Mouse (Mus musculus): ENCODE measurements around the gene Hsf4. TPM values are rescaled to one million over a fixed set of nuclear protein-coding genes. Genes with fewer than 3 reads are reported as not detected.
A peak's percentile ranks its signal among the peaks of the same experiment; 100 is the strongest.
"Not testable (repeated sequence)": the region's sequence is repeated elsewhere in the genome, so short reads cannot be mapped to it uniquely, and the experiment has no call there.

Hsf4 gene
- polyA plus RNA-seq, 1 experiment from 2014 or later, result 0.19 TPM

DNA sequence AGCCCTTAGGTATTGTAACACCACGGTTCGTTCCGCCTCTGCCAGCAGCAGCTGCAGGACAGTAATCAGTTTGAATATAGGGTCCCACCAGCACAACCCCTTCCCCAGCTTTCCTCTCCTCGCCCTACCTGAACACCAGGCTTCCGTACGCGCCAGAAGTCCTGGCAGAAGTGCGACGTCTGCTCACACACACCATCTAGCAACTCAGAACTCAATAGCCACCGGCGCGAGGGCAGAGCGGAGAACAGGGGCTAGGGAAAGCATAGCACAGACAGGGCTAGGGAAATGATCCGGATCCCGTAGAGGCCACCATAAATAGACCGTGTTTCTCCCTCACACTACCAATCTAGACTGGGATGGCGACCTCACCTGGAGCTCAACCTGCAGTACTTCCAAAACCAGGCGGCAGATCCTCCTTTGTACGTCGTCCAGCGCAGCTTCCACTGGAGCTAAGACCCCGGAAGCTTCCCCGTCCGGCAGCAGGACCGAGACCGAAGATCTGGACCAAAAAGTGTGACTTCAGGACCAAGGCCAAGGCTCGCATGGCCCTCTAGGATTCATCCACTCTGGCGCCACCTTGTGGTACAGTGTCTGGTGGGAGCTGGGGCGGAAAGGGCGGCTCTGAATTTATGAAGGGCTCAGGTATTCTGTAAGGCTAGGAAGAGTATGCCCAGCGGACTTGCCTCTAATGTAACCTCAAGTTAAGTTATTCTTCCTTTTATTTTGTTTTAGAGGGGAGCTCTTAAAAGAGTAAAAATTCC is 21.1 kb downstream of the Hsf4 start:
- Histone ChIP-seq H3K9me3 (no peaks in the 10 kb centered on the region), H3K9ac (peak overlapping the region; percentile 41; the same call in 1 of the 2 replicates), H3K27ac (no peak overlapping the region), H3K27me3 (replicated peaks) (peaks cover 18% of the 10 kb centered on the region), H3K4me3 (peak overlapping the region; percentile 42), H3K36me3 (peaks cover under 1% of the 10 kb centered on the region; the same call in 1 of the 2 replicates), H3K4me1 (peaks cover 33% of the 10 kb centered on the region), H3K4me2 (replicated peaks) (peak overlapping the region; percentile 80)
- WGBS, result 7% methylated on average over 31 of the region's 31 CpGs
- no peak for ATAC-seq (ENCODE audit: low FRiP score, low read depth)

DNA sequence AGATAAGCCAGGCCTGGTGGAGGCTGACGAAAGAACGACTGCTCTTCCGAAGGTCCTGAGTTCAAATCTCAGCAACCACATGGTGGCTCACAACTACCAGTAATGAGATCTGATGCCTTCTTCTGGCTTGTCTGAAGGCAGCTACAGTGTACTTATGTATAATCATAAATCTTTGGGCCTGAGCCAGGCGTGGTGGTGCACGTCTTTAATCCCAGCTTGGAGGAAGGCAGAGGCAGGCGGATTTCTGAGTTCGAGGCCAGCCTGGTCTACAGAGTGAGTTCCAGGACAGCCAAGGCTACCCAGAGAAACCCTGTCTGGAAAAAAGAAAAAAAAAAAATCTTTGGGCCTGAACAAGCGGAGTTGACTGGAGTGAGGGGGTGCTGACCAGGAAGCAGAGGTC is 21.8 kb downstream of the Hsf4 start:
- H3K9ac ChIP-seq; ATAC-seq (ENCODE audit: low FRiP score, low read depth); H3K4me2 ChIP-seq (replicated peaks); H3K27ac ChIP-seq; H3K9me3 ChIP-seq; H3K36me3 ChIP-seq; H3K4me3 ChIP-seq: not testable (repeated sequence)
- Histone ChIP-seq H3K27me3 (replicated peaks) (peaks cover 18% of the 10 kb centered on the region), H3K4me1 (peaks cover 30% of the 10 kb centered on the region)
- WGBS, result 88% methylated on average over 8 of the region's 8 CpGs

DNA sequence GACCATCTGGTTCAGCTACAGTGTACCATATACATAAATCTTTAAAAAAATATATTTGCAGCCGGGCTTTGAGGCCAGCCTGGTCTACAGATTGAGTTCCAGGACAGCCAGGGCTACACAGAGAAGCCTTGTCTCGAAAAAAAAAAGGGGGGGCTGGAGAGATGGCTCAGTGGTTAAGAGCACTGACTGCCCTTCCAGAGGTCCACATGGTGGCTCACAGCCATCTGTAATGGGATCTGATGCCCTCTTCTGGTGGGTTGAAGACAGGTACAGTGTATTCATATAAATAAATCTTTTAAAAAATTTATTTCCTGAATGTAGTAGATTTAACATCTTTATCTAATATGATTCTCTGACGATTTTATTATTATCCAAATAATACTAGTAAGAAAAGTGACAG is 22.2 kb downstream of the Hsf4 start:
- H3K27me3 ChIP-seq (replicated peaks), result peaks cover 18% of the 10 kb centered on the region
- peaks cover 26% of the 10 kb centered on the region for H3K4me1 ChIP-seq
- H3K4me3 ChIP-seq; H3K27ac ChIP-seq; H3K9me3 ChIP-seq; H3K4me2 ChIP-seq (replicated peaks); H3K36me3 ChIP-seq; ATAC-seq (ENCODE audit: low FRiP score, low read depth); H3K9ac ChIP-seq: not testable (repeated sequence)
- WGBS, result 69% methylated on average over 3 of the region's 3 CpGs

DNA sequence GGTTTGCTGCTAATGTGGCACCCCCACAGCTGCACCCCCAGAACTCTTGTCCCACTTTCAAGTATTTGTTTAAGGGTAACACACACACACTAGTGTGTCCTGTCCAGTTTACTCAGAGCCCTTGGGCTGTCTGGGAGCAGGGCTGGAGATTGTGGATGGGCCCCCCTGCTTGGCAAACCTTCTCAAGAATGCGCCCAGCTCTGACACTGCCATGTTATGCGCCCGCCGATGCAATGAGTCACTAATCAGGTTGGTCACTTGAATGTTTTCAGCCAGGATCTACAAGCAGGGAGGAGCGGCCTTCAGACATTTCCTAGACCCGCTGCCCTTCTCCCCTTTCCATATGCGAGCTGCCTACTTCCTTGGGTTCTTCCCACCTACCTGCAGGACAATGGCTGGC is 22.9 kb downstream of the Hsf4 start:
- Histone ChIP-seq H3K9me3 (no peaks in the 10 kb centered on the region), H3K4me2 (replicated peaks) (no peak overlapping the region), H3K36me3 (no peaks in the 10 kb centered on the region), H3K27ac (no peak overlapping the region), H3K27me3 (replicated peaks) (peaks cover 18% of the 10 kb centered on the region), H3K4me1 (peaks cover 24% of the 10 kb centered on the region), H3K4me3 (no peak overlapping the region), H3K9ac (no peak overlapping the region)
- ATAC-seq (ENCODE audit: low FRiP score, low read depth), result no peak
- WGBS, result 83% methylated on average over 7 of the region's 7 CpGs

DNA sequence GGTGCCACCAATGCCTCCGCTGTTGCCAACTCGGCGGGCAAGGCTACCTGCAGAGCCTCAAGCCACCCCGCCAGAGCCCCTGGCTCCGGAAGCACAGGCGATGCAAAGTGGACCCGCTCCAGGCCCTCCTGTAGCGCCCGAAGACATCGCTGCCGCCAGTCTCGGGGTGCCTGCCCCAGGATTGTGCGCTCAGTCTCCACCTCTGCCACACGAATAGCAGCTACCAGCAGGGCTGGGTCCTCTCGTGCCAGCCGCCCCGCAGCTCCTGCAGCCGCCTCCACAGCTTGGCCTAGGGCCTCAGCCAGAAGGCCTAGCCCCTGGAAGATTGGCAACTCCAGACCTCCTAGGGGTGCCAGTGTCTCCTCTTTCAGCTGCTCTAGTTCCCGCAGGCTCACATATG is 23.8 kb downstream of the Hsf4 start:
- H3K4me2 ChIP-seq (replicated peaks), result no peak overlapping the region
- H3K9ac ChIP-seq, result no peak overlapping the region
- no peak for ATAC-seq (ENCODE audit: low FRiP score, low read depth)
- peaks cover 23% of the 10 kb centered on the region for H3K4me1 ChIP-seq
- H3K27ac ChIP-seq, result no peak overlapping the region
- WGBS, result 68% methylated on average over 18 of the region's 19 CpGs
- peaks cover 18% of the 10 kb centered on the region for H3K27me3 ChIP-seq (replicated peaks)
- no peaks in the 10 kb centered on the region for H3K36me3 ChIP-seq
- no peaks in the 10 kb centered on the region for H3K9me3 ChIP-seq
- no peak overlapping the region for H3K4me3 ChIP-seq

DNA sequence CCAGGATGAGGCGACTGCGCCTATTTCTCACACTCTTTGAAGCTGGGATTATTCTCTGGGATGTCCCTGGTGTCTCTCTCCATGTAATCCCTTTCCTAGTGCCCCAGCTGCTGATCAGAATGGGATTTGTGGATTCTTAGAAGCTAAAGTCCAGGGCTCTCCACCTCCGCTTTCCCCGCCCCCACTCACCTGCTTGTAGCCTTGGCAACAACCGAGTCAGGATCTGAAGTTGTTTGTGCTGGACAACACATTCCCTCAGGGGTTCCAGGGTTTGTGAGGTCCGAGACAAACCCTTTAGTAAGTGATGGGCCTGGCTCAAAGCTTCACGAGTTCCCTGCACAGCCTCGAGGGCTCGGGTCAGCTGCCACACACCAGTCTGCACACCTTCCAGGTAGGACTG is 25.2 kb downstream of the Hsf4 start:
- ATAC-seq (ENCODE audit: low FRiP score, low read depth), result no peak
- Histone ChIP-seq H3K27me3 (replicated peaks) (peaks cover 18% of the 10 kb centered on the region), H3K9ac (no peak overlapping the region), H3K4me1 (peaks cover 25% of the 10 kb centered on the region), H3K9me3 (no peaks in the 10 kb centered on the region), H3K27ac (no peak overlapping the region), H3K4me3 (no peak overlapping the region), H3K36me3 (peaks cover 5% of the 10 kb centered on the region), H3K4me2 (replicated peaks) (peak overlapping the region; percentile 1; the same call in 1 of the 2 replicates)
- 70% methylated on average over 9 of the region's 9 CpGs for WGBS

DNA sequence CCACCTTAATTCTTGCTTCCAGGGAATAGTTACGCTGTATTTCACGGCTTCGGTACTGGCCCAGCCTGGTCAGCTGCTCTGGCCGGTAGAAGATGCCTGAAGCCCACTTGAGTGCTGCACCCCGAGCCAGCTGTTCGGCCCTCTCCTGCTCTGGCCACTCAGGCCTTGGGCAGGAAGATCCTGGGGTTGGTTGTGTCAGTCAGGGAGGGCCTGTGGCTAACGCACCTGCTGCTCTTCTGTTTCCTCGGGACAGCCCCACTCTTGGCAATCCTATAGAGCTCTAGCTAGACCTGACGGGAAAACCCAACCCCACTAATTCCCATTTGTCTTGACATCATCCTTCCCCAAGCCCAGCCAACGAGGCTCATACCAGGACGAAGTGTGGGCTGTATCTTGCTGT is 25.7 kb downstream of the Hsf4 start:
- H3K27ac ChIP-seq, result no peak overlapping the region
- no peak overlapping the region for H3K4me3 ChIP-seq
- H3K36me3 ChIP-seq, result peaks cover 9% of the 10 kb centered on the region
- H3K9me3 ChIP-seq, result no peaks in the 10 kb centered on the region
- no peak for ATAC-seq (ENCODE audit: low FRiP score, low read depth)
- H3K27me3 ChIP-seq (replicated peaks), result peaks cover 13% of the 10 kb centered on the region
- 75% methylated on average over 11 of the region's 11 CpGs for WGBS
- no peak overlapping the region for H3K9ac ChIP-seq
- H3K4me1 ChIP-seq, result peaks cover 20% of the 10 kb centered on the region
- peak overlapping the region; percentile 1; the same call in 1 of the 2 replicates for H3K4me2 ChIP-seq (replicated peaks)

DNA sequence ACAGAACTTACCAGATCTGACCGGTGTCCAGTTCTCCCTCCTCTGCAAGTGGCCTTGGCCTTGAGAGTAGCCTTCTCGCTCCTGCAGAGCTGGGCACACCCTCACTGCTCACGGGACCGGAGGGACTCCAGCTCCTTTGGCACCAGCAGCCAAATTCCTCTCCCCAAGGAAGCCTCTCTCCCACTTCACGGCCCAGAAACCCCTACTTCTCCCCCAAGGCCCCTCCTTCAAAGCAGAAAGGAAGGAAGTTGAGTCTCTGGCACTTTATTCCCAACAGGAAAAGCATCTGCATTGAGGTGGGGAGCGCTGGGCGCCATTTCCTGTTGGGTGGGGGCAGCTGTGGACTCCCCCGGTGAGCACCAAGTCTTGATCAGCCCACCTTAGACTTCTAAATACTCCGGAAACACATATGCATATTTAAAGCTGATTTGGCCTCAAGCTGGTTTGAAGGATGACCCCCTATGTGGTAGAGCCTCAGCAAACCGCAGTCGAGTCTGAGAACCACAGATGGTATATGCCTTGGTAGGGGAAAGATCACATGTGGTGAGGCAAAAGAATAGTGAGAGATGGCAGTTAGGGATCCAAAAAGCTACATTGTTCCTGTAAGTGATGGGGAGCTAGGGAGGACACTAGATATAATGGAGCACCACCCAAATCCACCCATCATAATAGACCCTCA is 26.4 kb downstream of the Hsf4 start, which contains the start of gene Exoc3l:
Gene Exoc3l, minus strand, starts transcription at position 207 of the 679 bp plus-strand sequence.
- 62% methylated on average over 11 of the region's 11 CpGs for WGBS
- ATAC-seq (ENCODE audit: low FRiP score, low read depth), result no peak
- H3K9ac ChIP-seq, result no peak within 1 kb of the TSS
- no peak within 1 kb of the TSS for H3K4me3 ChIP-seq
- H3K9me3 ChIP-seq, result no peaks in the 10 kb centered on the region
- H3K4me2 ChIP-seq (replicated peaks), result peak within 1 kb of the TSS; percentile 92
- H3K27me3 ChIP-seq (replicated peaks), result 0 out of 2 replicates have a peak, but pooled peaks cover 7% of the 10 kb centered on the region
- no peak within 1 kb of the TSS for H3K27ac ChIP-seq
- peaks cover 13% of the 10 kb centered on the region for H3K4me1 ChIP-seq
- peaks cover 17% of the 10 kb centered on the region for H3K36me3 ChIP-seq

DNA sequence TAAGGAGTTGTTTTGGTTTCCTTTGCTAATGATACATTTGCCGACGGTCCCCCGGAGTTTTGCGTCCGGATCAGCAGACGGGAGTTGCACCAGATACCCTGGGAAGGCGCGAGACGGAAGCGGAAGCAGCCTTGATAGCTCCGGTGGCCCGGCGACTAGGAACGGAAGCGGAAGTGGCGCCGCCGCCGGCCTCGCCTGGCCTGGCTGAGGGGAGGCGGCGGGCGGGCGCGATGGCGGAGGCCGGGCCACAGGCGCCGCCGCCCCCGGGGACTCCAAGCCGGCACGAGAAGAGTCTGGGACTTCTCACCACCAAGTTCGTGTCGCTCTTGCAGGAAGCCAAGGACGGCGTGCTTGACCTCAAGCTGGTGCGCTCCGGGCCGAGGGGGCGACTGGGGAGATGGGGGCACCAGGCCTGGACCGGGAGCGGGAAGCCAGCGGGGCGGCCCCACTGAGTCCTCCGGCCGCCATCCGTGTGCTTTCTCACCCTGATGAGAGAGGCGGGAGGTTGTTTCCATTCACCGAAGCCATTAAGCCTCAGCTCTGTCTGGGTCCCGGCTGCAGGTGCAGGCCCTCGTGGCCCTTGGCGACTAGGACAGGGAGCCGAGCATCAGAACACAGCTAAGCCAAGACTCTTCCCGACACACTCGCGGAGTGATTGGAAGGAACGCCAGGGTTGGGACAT is 28.1 kb downstream of the Hsf4 start, which contains the start of gene E2f4:
Gene E2f4, plus strand, starts transcription at position 153 of the 682 bp plus-strand sequence.
- peak within 1 kb of the TSS; percentile 90 for H3K4me3 ChIP-seq
- no peak within 1 kb of the TSS for H3K27ac ChIP-seq
- H3K9me3 ChIP-seq, result no peaks in the 10 kb centered on the region
- peaks cover 31% of the 10 kb centered on the region for H3K36me3 ChIP-seq
- H3K4me2 ChIP-seq (replicated peaks), result peak within 1 kb of the TSS; percentile 92
- ATAC-seq (ENCODE audit: low FRiP score, low read depth), result peak; percentile 94
- H3K9ac ChIP-seq, result peak within 1 kb of the TSS; percentile 83
- 0 out of 2 replicates have a peak, but pooled peaks cover 7% of the 10 kb centered on the region for H3K27me3 ChIP-seq (replicated peaks)
- peaks cover 13% of the 10 kb centered on the region for H3K4me1 ChIP-seq
- WGBS, result under 1% methylated on average over 58 of the region's 58 CpGs

DNA sequence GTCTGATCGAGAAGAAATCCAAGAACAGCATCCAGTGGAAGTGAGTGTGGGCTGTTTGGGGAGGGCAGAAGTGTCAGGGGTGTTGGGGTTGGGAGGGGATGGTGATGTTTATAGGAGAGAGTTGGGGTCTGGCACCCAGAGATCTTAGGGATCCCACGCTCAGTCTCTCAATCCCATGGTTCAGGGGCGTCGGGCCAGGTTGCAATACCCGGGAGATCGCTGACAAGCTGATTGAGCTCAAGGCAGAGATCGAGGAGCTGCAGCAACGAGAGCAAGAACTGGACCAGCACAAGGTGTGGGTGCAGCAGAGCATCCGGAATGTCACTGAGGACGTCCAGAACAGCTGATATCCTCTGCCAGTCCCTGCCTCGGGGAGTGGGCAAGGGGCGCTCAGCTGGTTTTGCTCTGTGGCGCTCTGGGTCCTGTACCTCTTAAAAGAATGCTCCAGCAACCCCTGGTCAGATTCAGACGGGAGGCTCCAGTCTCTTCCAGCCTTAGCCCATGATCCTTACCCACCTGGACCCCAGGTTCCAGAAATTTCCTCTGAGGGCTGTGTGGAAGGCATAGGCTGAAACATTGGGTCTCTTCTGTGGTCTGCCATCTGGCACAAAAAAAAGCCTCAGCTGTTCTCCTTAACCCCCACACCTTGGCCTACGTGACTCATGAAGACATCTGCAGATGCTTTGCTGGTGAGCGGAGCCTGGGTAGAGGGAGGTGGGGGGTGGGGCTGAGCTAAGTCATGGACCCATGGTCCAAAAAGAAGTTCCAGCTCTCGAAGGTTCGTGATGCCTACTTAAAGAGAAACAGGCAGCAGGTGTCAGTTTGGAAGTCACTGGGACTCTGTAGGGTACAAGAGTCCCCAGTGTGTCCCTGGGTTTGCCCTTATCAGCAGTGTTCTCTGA is 29.0 kb downstream of the Hsf4 start:
- Histone ChIP-seq H3K4me2 (replicated peaks) (peak overlapping the region; percentile 92), H3K36me3 (peaks cover 38% of the 10 kb centered on the region)
- 63% methylated on average over 18 of the region's 18 CpGs for WGBS

DNA sequence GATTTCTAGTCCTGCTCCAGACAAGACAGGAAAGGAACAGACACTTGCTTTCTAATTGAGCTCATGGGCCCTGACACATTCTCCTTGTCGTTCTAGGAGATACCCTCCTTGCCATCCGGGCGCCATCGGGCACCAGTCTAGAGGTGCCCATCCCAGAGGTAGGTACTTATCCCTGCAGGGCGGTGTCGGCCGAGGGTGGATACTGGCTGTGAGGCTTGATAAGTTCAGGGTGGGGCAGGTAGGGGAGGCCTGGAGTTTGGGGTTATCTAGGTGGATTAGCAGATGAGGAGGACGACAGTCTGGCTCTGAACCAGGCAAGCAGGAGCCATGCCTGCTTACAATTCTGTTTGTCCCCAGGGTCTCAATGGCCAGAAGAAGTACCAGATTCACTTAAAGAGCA is 30.4 kb downstream of the Hsf4 start:
- Histone ChIP-seq H3K9ac (no peak overlapping the region), H3K36me3 (peaks cover 52% of the 10 kb centered on the region), H3K9me3 (no peaks in the 10 kb centered on the region), H3K27ac (no peak overlapping the region), H3K27me3 (replicated peaks) (0 out of 2 replicates have a peak, but pooled peaks cover 3% of the 10 kb centered on the region), H3K4me1 (peaks cover 13% of the 10 kb centered on the region), H3K4me3 (no peak overlapping the region), H3K4me2 (replicated peaks) (no peak overlapping the region)
- no peak for ATAC-seq (ENCODE audit: low FRiP score, low read depth)
- 97% methylated on average over 8 of the region's 8 CpGs for WGBS

More for the DNA sequence above, 29.0 kb downstream of the Hsf4 start:
- peak overlapping the region; percentile 90 for H3K4me3 ChIP-seq
- H3K4me1 ChIP-seq, result peaks cover 13% of the 10 kb centered on the region
- no peak overlapping the region for H3K27ac ChIP-seq
- H3K27me3 ChIP-seq (replicated peaks), result 0 out of 2 replicates have a peak, but pooled peaks cover 7% of the 10 kb centered on the region
- peak overlapping the region; percentile 83 for H3K9ac ChIP-seq
- H3K9me3 ChIP-seq, result no peaks in the 10 kb centered on the region
- no peak for ATAC-seq (ENCODE audit: low FRiP score, low read depth)

All from neural tube, embryonic 12.5 days (tissue).